Mouse (Mus musculus) bone marrow macrophage, adult 2 months (primary cell): Measurements from ENCODE around the gene Cacna2d3.

Source experiments
- CTCF ChIP-seq: IDR thresholded peaks from 2 replicates; pipeline ENCODE4 v1.5.1; 2012; ENCODE audit warnings: low read depth, mild to moderate bottlenecking, low read length, moderate library complexity
- POLR2A ChIP-seq: IDR thresholded peaks from 2 replicates; pipeline ENCODE4 v1.6.1; 2012; ENCODE audit warnings: mild to moderate bottlenecking, low read depth, low read length, borderline replicate concordance

DNA sequence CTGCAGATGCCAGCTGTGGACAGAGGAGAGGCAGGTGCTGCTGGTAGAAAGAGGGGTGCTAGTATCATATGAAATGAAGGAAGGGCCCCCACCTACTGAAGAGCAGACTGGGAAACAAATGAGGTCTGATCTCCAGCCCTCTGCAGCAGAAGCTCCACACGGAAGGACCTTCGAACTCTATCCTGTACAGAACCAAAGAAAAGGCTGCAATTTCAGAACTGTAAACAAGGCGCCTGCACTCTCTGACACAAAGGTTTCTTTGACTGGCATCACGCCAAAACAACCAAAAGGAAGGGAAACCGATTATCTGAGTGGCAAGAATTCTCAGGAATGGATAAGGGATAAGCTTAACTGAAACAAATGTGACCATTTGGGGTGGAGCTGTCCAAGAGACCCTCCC lies 18.9 kb downstream of the Cacna2d3 start:
- no peak for TF ChIP-seq POLR2A
- TF ChIP-seq CTCF, result no peak
